Mouse (Mus musculus) forelimb bud, embryonic 11.5 days (tissue): ENCODE data around the gene Rab3c.

ENCODE experiments used
- DNase-seq: peaks from one replicate; pipeline ENCODE4 v3.0.0-alpha.2; 2012; ENCODE audit warnings: low read depth, low spot score

Gene Rab3c

GRCm38 (mm10) chr13:110094998-110095397, 185.8 kb downstream of the Rab3c start:
- no peak for DNase-seq

- peak; percentile 11 for DNase-seq
Measured at GRCm38 (mm10) chr13:110093720-110094685, 186.8 kb downstream of the Rab3c start.

DNA sequence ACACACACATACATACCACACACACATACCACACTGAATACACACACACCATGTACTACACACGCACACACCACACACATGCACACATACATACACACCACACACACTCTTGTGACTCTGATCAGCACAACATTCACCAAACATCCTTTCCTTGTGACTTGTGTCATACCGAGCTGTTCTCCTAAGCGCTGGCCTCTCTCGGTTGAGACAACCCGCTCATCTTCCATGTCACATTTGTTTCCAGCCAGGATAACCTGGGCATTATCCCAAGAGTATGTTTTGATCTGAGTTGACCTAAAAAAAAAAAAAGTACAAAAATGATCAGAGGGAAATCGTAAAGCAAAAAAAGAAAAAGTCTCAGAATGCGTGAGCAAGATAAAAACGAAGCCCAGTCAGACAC, 196.8 kb downstream of the Rab3c start:
- DNase-seq = no peak

GRCm38 (mm10) chr13:110081174-110081573, 199.6 kb downstream of the Rab3c start:
- DNase-seq = no peak

GRCm38 (mm10) chr13:110075587-110075986, 205.2 kb downstream of the Rab3c start:
- no peak for DNase-seq

GRCm38 (mm10) chr13:110074180-110074579, 206.6 kb downstream of the Rab3c start:
- no peak for DNase-seq

DNA sequence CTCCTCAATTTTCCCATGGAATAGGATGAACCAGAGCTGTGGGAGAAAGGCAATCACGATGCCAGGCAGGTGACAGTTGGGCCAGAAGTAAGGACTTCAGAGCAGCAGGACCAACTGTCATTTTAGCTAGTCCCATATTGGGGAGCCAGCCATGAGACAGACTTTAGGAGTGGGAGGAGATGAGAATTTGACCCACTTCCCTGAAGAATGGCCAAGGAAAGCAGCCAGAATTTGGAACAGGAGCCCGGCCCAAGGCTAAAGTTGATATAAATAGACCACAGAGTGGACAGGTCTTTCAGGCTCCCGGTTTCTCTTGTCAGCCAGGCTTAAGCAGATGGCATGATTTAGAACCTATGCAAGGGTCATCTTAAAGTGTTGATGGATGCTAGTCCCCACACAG, 213.6 kb downstream of the Rab3c start:
- no peak for DNase-seq

- no peak for DNase-seq
Measured at GRCm38 (mm10) chr13:110066674-110067073, 214.1 kb downstream of the Rab3c start.

DNA sequence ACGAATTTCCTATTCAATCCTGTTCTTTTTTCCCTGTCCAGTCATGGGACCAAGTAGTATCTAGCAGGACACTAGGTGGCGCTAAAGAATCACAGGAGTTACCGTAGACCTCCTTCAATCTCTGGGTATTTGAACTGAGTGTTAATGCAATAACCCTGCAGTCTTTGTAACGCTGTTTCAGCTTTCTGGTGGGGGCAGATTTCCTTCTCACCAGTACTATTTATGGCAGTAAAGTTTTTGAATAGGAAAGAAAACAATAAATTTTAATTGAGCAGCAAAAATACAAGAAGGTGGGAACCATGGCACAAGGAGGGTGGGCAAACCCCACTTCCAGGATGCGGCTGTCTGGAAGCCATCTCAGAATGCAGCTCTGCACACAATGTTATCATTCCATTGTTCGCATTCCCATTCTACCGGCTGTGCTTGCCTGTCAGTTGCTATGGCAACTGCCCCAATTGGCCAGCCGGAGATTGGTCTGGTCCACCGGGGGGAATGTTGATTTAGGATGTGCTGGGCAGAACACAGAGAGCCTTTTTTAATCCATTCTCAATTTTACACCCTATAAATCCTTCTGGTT, 217.9 kb downstream of the Rab3c start:
- peak; percentile 93 for DNase-seq

- DNase-seq = no peak
Measured at GRCm38 (mm10) chr13:110062288-110062687, 218.5 kb downstream of the Rab3c start.

GRCm38 (mm10) chr13:110054538-110054937, 226.3 kb downstream of the Rab3c start:
- DNase-seq = no peak

DNA sequence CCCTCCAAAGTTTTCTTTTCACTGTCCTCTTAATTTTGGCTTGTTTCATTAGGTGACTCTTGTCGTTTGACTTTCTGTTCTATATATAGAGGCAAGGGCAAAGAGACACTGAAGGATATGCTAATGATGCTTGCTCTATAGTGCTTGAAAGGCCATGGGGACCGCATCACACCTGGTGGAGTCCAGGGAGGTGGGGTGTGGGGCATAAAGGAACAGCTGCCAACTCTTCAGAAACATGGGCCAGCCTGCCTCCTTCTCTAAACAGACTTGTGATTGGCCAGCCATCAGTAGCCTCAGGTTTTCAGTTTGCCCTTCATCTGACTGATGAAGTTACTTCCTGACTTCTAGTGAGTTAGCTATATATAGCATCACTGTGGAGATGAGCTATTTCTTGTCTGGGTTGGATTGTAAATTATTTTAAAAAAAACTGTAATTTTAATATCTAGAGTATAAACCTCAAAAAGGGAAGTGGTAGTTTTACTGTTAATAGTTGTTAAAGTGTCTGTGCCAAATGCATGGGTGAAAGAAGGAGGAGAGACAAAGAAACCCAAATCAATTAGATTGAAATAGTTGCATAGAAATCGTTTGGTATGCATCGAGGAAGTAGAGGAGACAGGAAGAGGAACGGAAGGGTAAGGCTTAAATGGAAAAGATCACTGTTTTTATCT, 231.9 kb downstream of the Rab3c start:
- no peak for DNase-seq

DNA sequence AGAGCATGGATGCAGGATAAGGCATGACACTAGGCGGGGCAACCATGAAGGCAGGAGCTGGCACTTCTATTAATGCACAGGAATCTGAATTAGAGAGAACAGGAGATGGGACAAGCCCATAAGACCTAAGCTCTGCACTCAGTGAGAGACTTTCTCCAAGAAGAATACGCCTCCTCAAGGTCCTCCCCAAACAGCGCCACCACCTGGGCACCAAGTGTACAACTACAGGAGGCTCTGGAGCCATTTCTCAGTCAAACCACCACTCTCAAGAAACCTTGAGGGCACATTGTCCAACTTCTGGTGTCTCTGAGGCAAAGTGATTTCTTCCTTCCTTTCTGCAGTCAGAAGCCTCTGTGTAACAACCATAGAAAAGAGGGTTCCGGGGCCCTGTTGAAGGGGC, 236.4 kb downstream of the Rab3c start:
- no peak for DNase-seq

GRCm38 (mm10) chr13:110039779-110040498, 240.9 kb downstream of the Rab3c start:
- DNase-seq = peak; percentile 51

DNA sequence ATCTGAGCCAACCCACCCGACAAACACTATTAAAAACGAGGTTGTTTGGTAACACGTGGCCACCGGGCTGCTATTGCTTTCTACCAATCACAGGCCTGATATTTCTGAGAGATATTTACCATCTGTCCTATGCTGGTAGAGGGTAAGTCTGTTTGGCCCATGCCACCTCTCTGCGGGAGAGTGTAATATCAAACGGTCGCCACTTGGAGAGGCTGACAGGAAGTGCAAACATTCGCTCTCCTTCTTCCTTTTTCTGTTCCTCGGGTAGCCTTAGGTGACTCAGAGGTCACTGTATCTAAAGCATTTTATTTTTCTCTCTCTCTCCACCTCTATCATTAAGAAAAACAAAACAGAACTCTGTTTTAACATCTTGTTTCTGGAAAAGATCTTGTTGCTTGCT, 241.6 kb downstream of the Rab3c start:
- DNase-seq = no peak

DNA sequence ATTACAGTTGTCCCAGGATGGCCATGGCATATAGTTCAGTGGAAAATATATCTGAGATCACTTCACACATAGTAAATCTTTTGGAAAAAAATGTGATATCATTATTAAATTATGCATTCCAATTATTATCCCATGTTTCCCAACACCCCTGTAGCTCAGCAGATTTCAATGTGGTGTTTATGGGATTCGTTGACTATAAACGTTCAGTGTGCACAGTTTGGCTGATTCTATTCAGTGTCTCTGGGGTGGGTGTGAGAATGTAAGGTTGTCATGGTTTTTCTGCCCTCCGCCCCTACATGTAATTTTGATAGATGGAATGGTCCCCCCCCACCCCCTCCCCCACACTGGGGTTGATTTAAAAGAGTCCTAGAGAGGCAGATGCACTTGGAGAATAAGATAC, 242.3 kb downstream of the Rab3c start:
- DNase-seq = no peak

DNA sequence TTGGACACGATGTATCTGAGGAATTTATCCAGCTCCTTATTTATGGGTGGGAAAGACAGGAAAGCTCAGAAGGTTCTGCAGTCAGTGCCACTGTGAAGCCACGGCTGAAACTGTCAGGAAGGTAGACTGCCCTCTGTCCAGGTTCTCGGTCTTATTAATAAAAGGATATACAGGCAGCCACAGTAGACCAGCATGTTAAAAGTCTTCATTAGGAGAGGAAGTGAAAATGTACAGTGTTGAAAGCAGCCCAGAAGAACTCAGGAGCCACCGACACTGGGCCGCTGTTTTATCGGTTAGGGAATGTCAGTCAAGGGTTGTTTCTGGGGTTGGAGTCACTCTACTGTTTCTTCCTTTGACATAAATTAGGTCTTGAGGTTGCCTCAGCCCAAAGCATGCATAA, 245.9 kb downstream of the Rab3c start:
- DNase-seq = no peak

GRCm38 (mm10) chr13:110034041-110034440, 246.8 kb downstream of the Rab3c start:
- DNase-seq = no peak

DNA sequence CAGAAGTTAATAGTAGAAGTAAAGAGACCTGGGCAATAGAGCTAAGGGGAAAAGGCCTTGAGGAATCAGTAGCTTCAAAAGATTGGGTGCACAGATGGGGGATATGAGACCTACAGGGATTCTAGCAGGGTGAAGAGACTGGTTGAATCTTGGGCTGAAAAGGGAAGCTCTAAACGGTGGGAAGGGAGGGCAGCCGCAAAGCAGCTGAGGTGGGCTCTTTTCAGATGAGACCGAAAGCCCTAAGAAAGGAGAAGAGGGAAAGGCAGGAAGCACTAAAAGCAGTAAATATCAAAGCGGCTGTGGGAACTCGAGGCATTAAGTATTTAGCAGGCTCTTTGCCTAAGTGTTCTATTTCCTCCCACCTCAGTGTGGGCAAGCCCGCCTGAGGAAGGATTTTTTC, 248.9 kb downstream of the Rab3c start:
- DNase-seq = no peak

DNA sequence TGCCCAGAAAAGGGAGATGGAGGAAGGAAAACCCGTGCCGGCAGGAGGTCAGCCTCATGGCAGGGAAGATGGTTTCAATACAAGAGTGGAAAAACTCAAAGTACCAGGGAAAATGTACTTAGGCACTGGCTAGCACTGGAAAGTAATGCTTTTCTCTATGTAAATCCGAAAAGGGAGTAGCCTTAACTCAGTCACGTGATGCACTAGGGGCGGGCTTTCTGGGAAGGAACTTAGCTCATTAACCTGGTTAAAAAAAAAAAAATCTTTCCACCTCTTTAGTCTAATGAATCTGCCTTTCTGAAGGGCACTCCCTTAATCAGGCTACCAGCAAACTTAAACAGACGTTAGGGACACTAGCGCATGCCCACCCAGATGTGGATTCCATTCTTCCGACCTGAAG, 249.7 kb downstream of the Rab3c start:
- DNase-seq = no peak

DNA sequence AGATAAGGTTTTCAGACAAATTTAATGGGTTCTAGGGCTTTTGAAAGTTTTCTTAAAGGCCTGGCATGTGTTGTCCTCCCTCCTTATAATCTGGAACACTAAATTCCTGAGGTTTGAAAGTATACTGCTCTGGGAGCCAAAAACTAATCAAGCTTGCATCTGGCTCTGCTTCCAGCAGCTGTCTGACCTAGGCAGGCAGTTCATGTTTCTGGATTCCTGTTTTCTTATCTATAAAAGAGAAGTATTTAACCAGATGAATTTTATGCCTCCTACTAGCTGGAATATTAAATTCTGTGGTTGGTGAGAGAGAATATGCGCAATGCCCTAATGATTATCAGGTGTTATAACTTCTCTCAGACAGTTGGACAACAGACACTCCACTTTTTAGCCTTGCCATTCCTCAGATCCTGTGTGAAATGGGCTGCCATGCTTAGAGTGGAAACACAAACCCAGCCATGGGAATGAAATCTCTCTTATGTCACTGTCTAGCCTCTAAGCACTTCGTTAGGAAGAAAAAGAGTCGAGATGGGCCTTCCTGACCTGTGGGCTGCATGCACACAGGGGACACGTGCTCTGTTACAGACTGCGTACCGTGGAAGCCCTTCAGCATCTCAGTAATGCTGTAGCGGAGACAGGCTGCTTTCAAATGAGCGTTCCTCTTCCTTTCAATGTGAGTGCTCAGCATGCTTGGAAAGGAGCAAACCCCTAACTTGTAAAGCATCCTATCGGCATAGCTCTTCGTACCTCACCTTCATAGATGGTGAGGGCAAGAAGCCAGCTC, 256.2 kb downstream of the Rab3c start:
- no peak for DNase-seq
